Mouse (Mus musculus): ENCODE data around the gene Xrcc4. TPM values are rescaled to one million over a fixed set of nuclear protein-coding genes. Genes with fewer than 3 reads are reported as not detected.

Gene Xrcc4
- polyA plus RNA-seq, 1 experiment from 2014 or later: 16.3 TPM

DNA sequence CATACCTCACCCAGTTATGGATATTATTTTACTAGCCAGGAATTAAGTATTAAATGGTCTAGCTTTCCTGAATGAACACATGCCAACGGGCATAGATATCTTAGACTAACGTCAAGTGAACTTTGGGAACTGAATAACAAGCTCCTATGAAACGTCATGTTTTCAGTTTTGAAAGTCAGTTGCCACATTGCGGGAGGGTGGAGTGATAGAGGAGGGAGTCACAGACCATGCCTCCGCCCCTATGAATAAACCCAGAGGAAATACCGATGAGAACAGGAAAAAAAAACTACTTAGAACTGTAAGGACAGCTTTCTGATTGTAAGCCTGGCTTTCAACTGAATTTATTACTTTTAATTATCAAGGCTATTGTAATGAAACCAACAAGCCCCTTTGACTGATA, 175.5 kb downstream of the Xrcc4 start:
- ATAC-seq: no peak
- H3K9me3 ChIP-seq (replicated peaks; ENCODE audit: control insufficient read depth, low read length, poor library complexity, severe bottlenecking): no peaks in the 10 kb centered on the region
- H3K36me3 ChIP-seq (ENCODE audit: control insufficient read depth, insufficient read depth, low read length): no peaks in the 10 kb centered on the region
- WGBS: 88% methylated on average over 6 of the region's 6 CpGs
- no peaks in the 10 kb centered on the region for H3K4me1 ChIP-seq (ENCODE audit: control insufficient read depth, insufficient read depth, low read length)
- H3K4me2 ChIP-seq (ENCODE audit: low read length): no peak overlapping the region
- H3K27ac ChIP-seq (ENCODE audit: low read length): no peak overlapping the region
- no peak overlapping the region for H3K4me3 ChIP-seq (ENCODE audit: low read depth, low read length)
- no peak overlapping the region for H3K9ac ChIP-seq (ENCODE audit: low read depth, low read length)
- H3K27me3 ChIP-seq (ENCODE audit: control insufficient read depth, insufficient read depth, low read depth, low read length): no peaks in the 10 kb centered on the region

DNA sequence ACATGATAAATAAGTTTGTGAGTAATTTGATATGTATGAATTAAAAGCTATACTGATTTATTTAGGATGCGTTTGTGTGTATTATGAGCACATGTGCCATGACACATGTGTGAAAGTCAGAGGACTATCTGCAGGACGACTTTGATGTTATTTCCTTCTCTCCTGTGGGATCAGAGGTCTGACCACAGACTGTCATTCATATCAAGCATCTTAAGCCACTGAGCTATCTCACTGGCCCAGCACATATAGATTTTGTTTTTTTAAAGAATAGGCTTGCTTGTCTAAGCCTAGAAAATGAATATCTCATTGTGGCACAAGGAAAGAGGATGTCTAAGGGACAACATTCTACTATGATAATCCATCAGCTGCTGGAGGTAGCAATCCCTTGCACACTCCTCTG, 183.3 kb downstream of the Xrcc4 start:
- Histone ChIP-seq H3K36me3 (ENCODE audit: control insufficient read depth, insufficient read depth, low read length) (no peaks in the 10 kb centered on the region), H3K9me3 (replicated peaks; ENCODE audit: control insufficient read depth, low read length, poor library complexity, severe bottlenecking) (no peaks in the 10 kb centered on the region), H3K4me3 (ENCODE audit: low read depth, low read length) (no peak overlapping the region), H3K27ac (ENCODE audit: low read length) (no peak overlapping the region), H3K4me1 (ENCODE audit: control insufficient read depth, insufficient read depth, low read length) (no peaks in the 10 kb centered on the region), H3K9ac (ENCODE audit: low read depth, low read length) (no peak overlapping the region), H3K27me3 (ENCODE audit: control insufficient read depth, insufficient read depth, low read depth, low read length) (no peaks in the 10 kb centered on the region), H3K4me2 (ENCODE audit: low read length) (no peak overlapping the region)
- WGBS: 74% methylated on average over 2 of the region's 2 CpGs
- ATAC-seq: no peak

DNA sequence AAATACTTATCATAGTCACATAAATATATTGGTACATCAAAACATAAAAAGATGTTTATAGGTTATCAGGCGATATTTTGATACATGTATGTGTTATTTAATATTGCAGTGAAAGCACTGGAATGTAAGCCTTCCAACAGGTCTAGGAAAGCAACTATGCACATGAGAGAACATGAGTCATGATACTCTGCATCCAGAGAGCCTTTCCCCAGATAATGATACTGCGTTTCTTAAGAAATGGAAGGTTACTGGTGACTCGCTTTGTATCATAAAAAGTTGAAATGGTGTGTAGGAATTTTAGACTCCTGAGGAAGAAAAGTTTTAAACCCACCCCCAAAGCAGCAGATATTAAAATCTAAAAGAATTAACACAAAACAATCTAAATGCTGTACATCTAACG, 190.3 kb downstream of the Xrcc4 start:
- H3K4me2 ChIP-seq (ENCODE audit: low read length): no peak overlapping the region
- 94% methylated on average over 4 of the region's 4 CpGs for WGBS

GRCm38 (mm10) chr13:89892140-89892539, 197.3 kb downstream of the Xrcc4 start:
- WGBS: 90% methylated on average over 4 of the region's 4 CpGs

More for the DNA sequence above, 190.3 kb downstream of the Xrcc4 start:
- no peaks in the 10 kb centered on the region for H3K27me3 ChIP-seq (ENCODE audit: control insufficient read depth, insufficient read depth, low read depth, low read length)
- no peaks in the 10 kb centered on the region for H3K9me3 ChIP-seq (replicated peaks; ENCODE audit: control insufficient read depth, low read length, poor library complexity, severe bottlenecking)
- H3K4me1 ChIP-seq (ENCODE audit: control insufficient read depth, insufficient read depth, low read length): no peaks in the 10 kb centered on the region
- H3K36me3 ChIP-seq (ENCODE audit: control insufficient read depth, insufficient read depth, low read length): no peaks in the 10 kb centered on the region
- no peak overlapping the region for H3K4me3 ChIP-seq (ENCODE audit: low read depth, low read length)
- H3K9ac ChIP-seq (ENCODE audit: low read depth, low read length): no peak overlapping the region
- no peak overlapping the region for H3K27ac ChIP-seq (ENCODE audit: low read length)
- ATAC-seq: no peak

GRCm38 (mm10) chr13:89890159-89890558, 199.2 kb downstream of the Xrcc4 start:
- 93% methylated on average over 1 of the region's 1 CpGs for WGBS
- Histone ChIP-seq H3K9me3 (replicated peaks; ENCODE audit: control insufficient read depth, low read length, poor library complexity, severe bottlenecking) (no peaks in the 10 kb centered on the region), H3K27me3 (ENCODE audit: control insufficient read depth, insufficient read depth, low read depth, low read length) (no peaks in the 10 kb centered on the region), H3K36me3 (ENCODE audit: control insufficient read depth, insufficient read depth, low read length) (no peaks in the 10 kb centered on the region), H3K4me3 (ENCODE audit: low read depth, low read length) (no peak overlapping the region), H3K27ac (ENCODE audit: low read length) (no peak overlapping the region), H3K4me2 (ENCODE audit: low read length) (no peak overlapping the region), H3K4me1 (ENCODE audit: control insufficient read depth, insufficient read depth, low read length) (no peaks in the 10 kb centered on the region), H3K9ac (ENCODE audit: low read depth, low read length) (no peak overlapping the region)
- ATAC-seq: no peak

More at GRCm38 (mm10) chr13:89892140-89892539, 197.3 kb downstream of the Xrcc4 start:
- Histone ChIP-seq H3K4me3 (ENCODE audit: low read depth, low read length) (no peak overlapping the region), H3K36me3 (ENCODE audit: control insufficient read depth, insufficient read depth, low read length) (no peaks in the 10 kb centered on the region), H3K4me1 (ENCODE audit: control insufficient read depth, insufficient read depth, low read length) (no peaks in the 10 kb centered on the region), H3K27me3 (ENCODE audit: control insufficient read depth, insufficient read depth, low read depth, low read length) (no peaks in the 10 kb centered on the region), H3K9me3 (replicated peaks; ENCODE audit: control insufficient read depth, low read length, poor library complexity, severe bottlenecking) (no peaks in the 10 kb centered on the region), H3K9ac (ENCODE audit: low read depth, low read length) (no peak overlapping the region), H3K4me2 (ENCODE audit: low read length) (no peak overlapping the region), H3K27ac (ENCODE audit: low read length) (no peak overlapping the region)
- no peak for ATAC-seq

GRCm38 (mm10) chr13:89889074-89889473, 200.3 kb downstream of the Xrcc4 start:
- ATAC-seq: no peak
- no peaks in the 10 kb centered on the region for H3K36me3 ChIP-seq (ENCODE audit: control insufficient read depth, insufficient read depth, low read length)
- H3K9ac ChIP-seq (ENCODE audit: low read depth, low read length): no peak overlapping the region
- no peaks in the 10 kb centered on the region for H3K9me3 ChIP-seq (replicated peaks; ENCODE audit: control insufficient read depth, low read length, poor library complexity, severe bottlenecking)
- H3K4me1 ChIP-seq (ENCODE audit: control insufficient read depth, insufficient read depth, low read length): no peaks in the 10 kb centered on the region
- H3K27me3 ChIP-seq (ENCODE audit: control insufficient read depth, insufficient read depth, low read depth, low read length): no peaks in the 10 kb centered on the region
- no peak overlapping the region for H3K4me2 ChIP-seq (ENCODE audit: low read length)
- 60% methylated on average over 5 of the region's 5 CpGs for WGBS
- H3K4me3 ChIP-seq (ENCODE audit: low read depth, low read length): no peak overlapping the region
- no peak overlapping the region for H3K27ac ChIP-seq (ENCODE audit: low read length)

GRCm38 (mm10) chr13:89883523-89883922, 205.9 kb downstream of the Xrcc4 start:
- H3K9ac ChIP-seq (ENCODE audit: low read depth, low read length): no peak overlapping the region
- H3K27ac ChIP-seq (ENCODE audit: low read length): no peak overlapping the region
- no peaks in the 10 kb centered on the region for H3K9me3 ChIP-seq (replicated peaks; ENCODE audit: control insufficient read depth, low read length, poor library complexity, severe bottlenecking)
- H3K4me2 ChIP-seq (ENCODE audit: low read length): no peak overlapping the region
- H3K27me3 ChIP-seq (ENCODE audit: control insufficient read depth, insufficient read depth, low read depth, low read length): no peaks in the 10 kb centered on the region
- no peaks in the 10 kb centered on the region for H3K36me3 ChIP-seq (ENCODE audit: control insufficient read depth, insufficient read depth, low read length)
- 100% methylated on average over 1 of the region's 1 CpGs for WGBS
- no peak overlapping the region for H3K4me3 ChIP-seq (ENCODE audit: low read depth, low read length)
- peaks cover 11% of the 10 kb centered on the region for H3K4me1 ChIP-seq (ENCODE audit: control insufficient read depth, insufficient read depth, low read length)
- no peak for ATAC-seq

GRCm38 (mm10) chr13:89881281-89881680, 208.1 kb downstream of the Xrcc4 start:
- Histone ChIP-seq H3K4me2 (ENCODE audit: low read length) (no peak overlapping the region), H3K9me3 (replicated peaks; ENCODE audit: control insufficient read depth, low read length, poor library complexity, severe bottlenecking) (no peaks in the 10 kb centered on the region), H3K4me3 (ENCODE audit: low read depth, low read length) (no peak overlapping the region), H3K4me1 (ENCODE audit: control insufficient read depth, insufficient read depth, low read length) (peaks cover 11% of the 10 kb centered on the region), H3K27ac (ENCODE audit: low read length) (no peak overlapping the region; the same call in 1 of the 2 replicates), H3K27me3 (ENCODE audit: control insufficient read depth, insufficient read depth, low read depth, low read length) (no peaks in the 10 kb centered on the region), H3K36me3 (ENCODE audit: control insufficient read depth, insufficient read depth, low read length) (no peaks in the 10 kb centered on the region), H3K9ac (ENCODE audit: low read depth, low read length) (no peak overlapping the region)
- WGBS: 38% methylated on average over 2 of the region's 2 CpGs
- ATAC-seq: no peak; the same call in 1 of the 2 replicates

DNA sequence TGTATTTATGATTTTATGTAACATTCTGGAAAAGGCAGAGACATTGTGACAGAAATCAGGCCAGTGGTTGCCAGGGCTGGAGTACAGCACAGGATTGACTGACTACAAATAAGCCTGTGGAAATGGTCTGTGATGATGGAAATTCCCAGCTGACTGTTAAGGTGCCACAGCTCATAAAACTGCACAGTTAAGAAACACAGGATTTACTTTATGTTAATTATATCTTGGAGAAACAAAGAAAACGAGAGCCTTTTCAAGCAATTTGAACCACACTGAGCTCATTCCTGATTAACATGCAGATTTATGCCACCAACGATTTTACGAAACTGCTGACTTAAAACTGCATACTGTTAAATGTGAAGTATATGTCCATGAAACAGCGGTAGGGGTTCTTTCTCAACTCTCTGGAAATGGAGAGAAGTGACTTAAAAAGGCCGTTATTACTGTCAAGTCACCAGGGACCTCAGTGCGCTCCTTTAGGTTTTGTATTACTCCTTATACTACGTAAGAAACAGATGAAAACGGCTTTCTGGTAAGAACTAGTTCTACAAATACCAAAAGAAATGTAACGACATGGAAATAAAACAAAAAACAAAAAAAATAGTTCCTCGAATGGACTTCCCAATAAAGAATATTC, 210.5 kb downstream of the Xrcc4 start:
- WGBS: 59% methylated on average over 10 of the region's 10 CpGs
- no peaks in the 10 kb centered on the region for H3K36me3 ChIP-seq (ENCODE audit: control insufficient read depth, insufficient read depth, low read length)
- H3K4me2 ChIP-seq (ENCODE audit: low read length): peak overlapping the region; percentile 28; the same call in 1 of the 2 replicates
- peak; percentile 81 for ATAC-seq
- no peak overlapping the region for H3K4me3 ChIP-seq (ENCODE audit: low read depth, low read length)
- no peaks in the 10 kb centered on the region for H3K9me3 ChIP-seq (replicated peaks; ENCODE audit: control insufficient read depth, low read length, poor library complexity, severe bottlenecking)
- H3K27me3 ChIP-seq (ENCODE audit: control insufficient read depth, insufficient read depth, low read depth, low read length): no peaks in the 10 kb centered on the region
- no peak overlapping the region for H3K9ac ChIP-seq (ENCODE audit: low read depth, low read length)
- peaks cover 11% of the 10 kb centered on the region for H3K4me1 ChIP-seq (ENCODE audit: control insufficient read depth, insufficient read depth, low read length)
- H3K27ac ChIP-seq (ENCODE audit: low read length): peak overlapping the region; percentile 67

Measured in midbrain, embryonic 16.5 days (tissue).